Mouse (Mus musculus) testis, adult 2 months (tissue): ENCODE measurements around the gene Dmwd. TPM values are rescaled to one million over a fixed set of nuclear protein-coding genes. Genes with fewer than 3 reads are reported as not detected.
A peak's percentile ranks its signal among the peaks of the same experiment; 100 is the strongest.

Experiments used
- H3K27ac ChIP-seq: fragments of 200-500 bp; 2 replicates; pipeline ENCODE4 v1.5.1; 2012; ENCODE audit warnings: low read depth, low read length; ENCODE audit not compliant: control insufficient read depth, insufficient read depth
- H3K27me3 ChIP-seq: fragments of 200-500 bp; 2 replicates; pipeline ENCODE4 v1.6.1; 2012; ENCODE audit warnings: mild to moderate bottlenecking, low read length, moderate library complexity; ENCODE audit not compliant: control insufficient read depth, insufficient read depth
- H3K36me3 ChIP-seq: fragments of 200-500 bp; 2 replicates; pipeline ENCODE4 v1.6.1; 2012; ENCODE audit warnings: mild to moderate bottlenecking, low read length; ENCODE audit not compliant: control insufficient read depth, insufficient read depth
- H3K4me1 ChIP-seq: fragments of 200-500 bp; 2 replicates; pipeline ENCODE4 v1.6.1; 2012; ENCODE audit warnings: low read length; ENCODE audit not compliant: control insufficient read depth, insufficient read depth
- H3K4me3 ChIP-seq: fragments of 200-500 bp; 2 replicates; pipeline ENCODE4 v1.5.1; 2012; ENCODE audit warnings: low read depth, mild to moderate bottlenecking, low read length, moderate library complexity, mixed read lengths; ENCODE audit not compliant: control insufficient read depth
- CTCF ChIP-seq: fragments of 200-500 bp; IDR thresholded peaks from 2 replicates; pipeline ENCODE4 v1.5.1; 2012; ENCODE audit warnings: low read depth, mild to moderate bottlenecking, inconsistent platforms, low read length, moderate library complexity; ENCODE audit not compliant: control insufficient read depth, insufficient read depth, insufficient replicate concordance
- POLR2A ChIP-seq: fragments of 200-500 bp; IDR thresholded peaks from 2 replicates; pipeline ENCODE4 v1.6.1; 2012; ENCODE audit warnings: low read depth, mild to moderate bottlenecking, inconsistent platforms, low read length, moderate library complexity; ENCODE audit not compliant: control insufficient read depth
- polyA plus RNA-seq: library from polyadenylated mRNA; depleted of rRNA; stranded (reverse); fragments of >200 nt; gene quantifications from 2 replicates; pipeline ENCODE4 v1.2.3, GENCODE M21; 2012

Dmwd gene
- polyA plus RNA-seq, 1 experiment: 83.7 TPM

- Histone ChIP-seq H3K36me3 (no peaks in the 10 kb centered on the region), H3K4me3 (no peak overlapping the region), H3K27ac (no peak overlapping the region), H3K4me1 (peaks cover 28% of the 10 kb centered on the region), H3K27me3 (no peaks in the 10 kb centered on the region)
- no peak for TF ChIP-seq POLR2A
- TF ChIP-seq CTCF: peak; percentile 92
These were observed 2.5 kb upstream of the Dmwd start for GRCm38 (mm10) chr7:19073504-19073903.

- no peak for TF ChIP-seq POLR2A
- no peak for TF ChIP-seq CTCF
- H3K4me1 ChIP-seq: peaks cover 28% of the 10 kb centered on the region
- H3K36me3 ChIP-seq: no peaks in the 10 kb centered on the region
- no peak overlapping the region for H3K27ac ChIP-seq
- H3K27me3 ChIP-seq: no peaks in the 10 kb centered on the region
- peak overlapping the region; percentile 93; the same call in 1 of the 2 replicates for H3K4me3 ChIP-seq
These were observed 1.5 kb upstream of the Dmwd start for GRCm38 (mm10) chr7:19074494-19074893.

- H3K4me1 ChIP-seq: peaks cover 28% of the 10 kb centered on the region
- H3K36me3 ChIP-seq: no peaks in the 10 kb centered on the region
- TF ChIP-seq POLR2A (no peak), CTCF (no peak)
- H3K27me3 ChIP-seq: no peaks in the 10 kb centered on the region
- H3K4me3 ChIP-seq: peak overlapping the region; percentile 93
- peak overlapping the region; percentile 96 for H3K27ac ChIP-seq
These were observed 796 bp upstream of the Dmwd start for GRCm38 (mm10) chr7:19075231-19075630.

GRCm38 (mm10) chr7:19076586-19076991 lies 562 bp downstream of the Dmwd start:
- Histone ChIP-seq H3K36me3 (no peaks in the 10 kb centered on the region), H3K4me1 (peaks cover 28% of the 10 kb centered on the region), H3K27ac (peak overlapping the region; percentile 82), H3K4me3 (peak overlapping the region; percentile 93), H3K27me3 (no peaks in the 10 kb centered on the region)
- no peak for TF ChIP-seq POLR2A
- no peak for TF ChIP-seq CTCF

DNA sequence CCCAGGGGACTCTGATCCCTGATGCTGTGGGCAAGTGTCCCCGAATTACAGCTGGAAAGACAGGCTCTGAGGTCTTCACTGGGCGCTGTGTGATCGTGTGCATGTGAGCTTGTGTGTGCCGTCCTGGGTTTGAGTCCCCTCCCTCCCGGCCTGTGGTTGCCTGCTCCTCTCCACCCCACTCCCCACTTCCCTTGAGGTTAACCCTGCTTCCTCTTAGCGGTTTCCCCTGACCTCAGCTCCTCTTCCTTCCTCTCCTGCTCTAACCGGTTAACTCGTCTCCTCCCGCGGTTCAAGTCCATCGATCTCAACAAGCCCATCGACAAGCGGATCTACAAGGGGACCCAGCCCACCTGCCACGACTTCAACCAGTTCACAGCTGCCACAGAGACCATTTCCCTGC lies 1.7 kb downstream of the Dmwd start:
- Histone ChIP-seq H3K4me1 (peaks cover 28% of the 10 kb centered on the region), H3K36me3 (no peaks in the 10 kb centered on the region; the same call in 1 of the 2 replicates), H3K4me3 (no peak overlapping the region), H3K27ac (no peak overlapping the region), H3K27me3 (no peaks in the 10 kb centered on the region)
- TF ChIP-seq POLR2A: no peak
- no peak for TF ChIP-seq CTCF

DNA sequence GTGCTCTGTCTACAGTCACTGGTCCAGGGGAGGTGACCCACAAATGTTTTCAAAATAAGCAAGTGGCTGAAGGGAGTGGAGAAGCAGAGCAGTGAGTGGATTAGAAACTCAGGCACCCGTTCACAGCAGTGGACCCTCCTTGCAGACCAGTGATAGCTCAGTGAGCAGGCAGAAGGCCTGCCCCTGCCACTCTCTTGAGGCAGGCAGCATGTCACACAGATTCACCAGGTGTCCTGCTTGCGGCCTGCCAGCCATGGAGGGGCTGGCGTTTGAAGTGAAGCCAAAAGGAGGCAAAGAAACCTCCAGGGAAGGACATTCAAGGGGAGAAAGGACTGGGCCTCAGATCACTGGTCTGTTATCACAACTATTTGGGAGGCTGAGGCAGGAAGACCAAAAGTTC lies 2.7 kb downstream of the Dmwd start:
- no peak for TF ChIP-seq CTCF
- no peak for TF ChIP-seq POLR2A
- H3K36me3 ChIP-seq: no peaks in the 10 kb centered on the region; the same call in 1 of the 2 replicates

GRCm38 (mm10) chr7:19080451-19080950 lies 4.5 kb downstream of the Dmwd start:
- no peaks in the 10 kb centered on the region; the same call in 1 of the 2 replicates for H3K36me3 ChIP-seq
- peaks cover 13% of the 10 kb centered on the region for H3K4me1 ChIP-seq
- H3K27ac ChIP-seq: no peak overlapping the region
- H3K27me3 ChIP-seq: no peaks in the 10 kb centered on the region
- no peak for TF ChIP-seq POLR2A
- no peak overlapping the region for H3K4me3 ChIP-seq

More for the DNA sequence above, 2.7 kb downstream of the Dmwd start:
- peaks cover 20% of the 10 kb centered on the region for H3K4me1 ChIP-seq
- no peaks in the 10 kb centered on the region for H3K27me3 ChIP-seq
- H3K27ac ChIP-seq: 0 out of 2 replicates have a peak overlapping the region, but pooled peaks have one; percentile 8
- H3K4me3 ChIP-seq: no peak overlapping the region

DNA sequence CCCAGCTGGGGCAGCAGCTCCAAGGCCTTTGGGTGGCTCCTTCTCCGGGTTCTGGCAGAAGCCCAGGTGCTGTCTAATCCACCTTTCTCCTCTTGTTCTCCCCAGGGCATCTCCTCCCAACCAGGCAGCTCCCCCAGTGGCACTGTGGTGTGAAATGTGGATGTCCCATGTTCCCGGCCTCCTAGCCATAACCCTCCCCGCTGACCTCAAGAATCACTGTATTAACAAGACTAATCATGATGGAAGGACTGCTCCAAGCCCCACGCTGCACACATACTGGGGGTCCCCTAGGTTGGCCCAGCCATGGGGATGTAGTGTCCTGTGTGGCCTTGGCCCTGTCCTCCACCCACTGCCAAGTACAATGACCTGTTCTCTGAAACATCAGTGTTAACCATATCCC lies 6.1 kb downstream of the Dmwd start:
- H3K27ac ChIP-seq: no peak overlapping the region
- H3K27me3 ChIP-seq: no peaks in the 10 kb centered on the region
- H3K4me1 ChIP-seq: peaks cover 20% of the 10 kb centered on the region
- no peaks in the 10 kb centered on the region; the same call in 1 of the 2 replicates for H3K36me3 ChIP-seq
- no peak overlapping the region for H3K4me3 ChIP-seq
- TF ChIP-seq CTCF: no peak
- no peak for TF ChIP-seq POLR2A
